Mouse (Mus musculus) erythroblast, embryonic 14.5 days (primary cell): Measurements from ENCODE around the gene Gnas.

Experiments used
- GATA1 ChIP-seq: IDR thresholded peaks from 2 replicates; pipeline ENCODE4 v1.6.1; 2012; ENCODE audit warnings: low read length, inconsistent platforms, mixed read lengths
- TAL1 ChIP-seq: IDR thresholded peaks from 3 replicates; pipeline ENCODE4 v1.6.1; 2012; ENCODE audit warnings: low read length, inconsistent platforms, mixed read lengths

GRCm38 (mm10) chr2:174291029-174291661 lies 7.0 kb downstream of the Gnas start:
- no peak for TF ChIP-seq TAL1
- no peak for TF ChIP-seq GATA1
